Mouse (Mus musculus): ENCODE results near the gene Grap. TPM values are rescaled to one million over a fixed set of nuclear protein-coding genes. Genes with fewer than 3 reads are reported as not detected.

Gene Grap
- polyA plus RNA-seq, 1 experiment from 2014 or later, result 11.8 TPM

GRCm38 (mm10) chr11:61667782-61668181 is 14.7 kb downstream of the Grap start:
- 83% methylated on average over 5 of the region's 5 CpGs for WGBS
- H3K27ac ChIP-seq, result no peak overlapping the region
- peaks cover 24% of the 10 kb centered on the region for H3K4me1 ChIP-seq
- peaks cover 38% of the 10 kb centered on the region for H3K27me3 ChIP-seq (ENCODE audit: insufficient read depth, poor library complexity, severe bottlenecking)
- H3K9me3 ChIP-seq, result no peaks in the 10 kb centered on the region
- no peak for DNase-seq (ENCODE audit: low spot score)
- H3K36me3 ChIP-seq, result no peaks in the 10 kb centered on the region
- H3K4me3 ChIP-seq, result no peak overlapping the region

- Histone ChIP-seq H3K27me3 (ENCODE audit: insufficient read depth, poor library complexity, severe bottlenecking) (peaks cover 54% of the 10 kb centered on the region), H3K36me3 (no peaks in the 10 kb centered on the region)
- no peak for DNase-seq (ENCODE audit: low spot score)
These were observed 16.7 kb downstream of the Grap start for GRCm38 (mm10) chr11:61669492-61670490.

GRCm38 (mm10) chr11:61671781-61672383 is 18.8 kb downstream of the Grap start:
- 39% methylated on average over 19 of the region's 19 CpGs for WGBS
- Histone ChIP-seq H3K4me3 (peak overlapping the region; percentile 4; the same call in 1 of the 2 replicates), H3K9me3 (no peaks in the 10 kb centered on the region), H3K27ac (peak overlapping the region; percentile 32; the same call in 1 of the 2 replicates), H3K27me3 (ENCODE audit: insufficient read depth, poor library complexity, severe bottlenecking) (peaks cover 62% of the 10 kb centered on the region), H3K36me3 (no peaks in the 10 kb centered on the region), H3K4me1 (peaks cover 43% of the 10 kb centered on the region)
- no peak for DNase-seq (ENCODE audit: low spot score)

More at GRCm38 (mm10) chr11:61669492-61670490, 16.7 kb downstream of the Grap start:
- Histone ChIP-seq H3K4me3 (no peak overlapping the region), H3K4me1 (peaks cover 33% of the 10 kb centered on the region), H3K27ac (0 out of 2 replicates have a peak overlapping the region, but pooled peaks have one; percentile 13), H3K9me3 (no peaks in the 10 kb centered on the region)
- 55% methylated on average over 14 of the region's 14 CpGs for WGBS

- no peaks in the 10 kb centered on the region for H3K9me3 ChIP-seq
- DNase-seq (ENCODE audit: low spot score), result no peak
- peaks cover 63% of the 10 kb centered on the region for H3K27me3 ChIP-seq (ENCODE audit: insufficient read depth, poor library complexity, severe bottlenecking)
- H3K4me1 ChIP-seq, result peaks cover 43% of the 10 kb centered on the region
- no peak overlapping the region for H3K4me3 ChIP-seq
- no peaks in the 10 kb centered on the region for H3K36me3 ChIP-seq
- WGBS, result 33% methylated on average over 8 of the region's 8 CpGs
- no peak overlapping the region for H3K27ac ChIP-seq
These were observed 20.6 kb downstream of the Grap start for GRCm38 (mm10) chr11:61673686-61674085.

GRCm38 (mm10) chr11:61674151-61674838 is 21.2 kb downstream of the Grap start:
- Histone ChIP-seq H3K4me1 (peaks cover 43% of the 10 kb centered on the region), H3K36me3 (no peaks in the 10 kb centered on the region), H3K9me3 (no peaks in the 10 kb centered on the region), H3K27me3 (ENCODE audit: insufficient read depth, poor library complexity, severe bottlenecking) (peaks cover 69% of the 10 kb centered on the region), H3K27ac (peak overlapping the region; percentile 24; the same call in 1 of the 2 replicates), H3K4me3 (no peak overlapping the region; the same call in 1 of the 2 replicates)
- no peak for DNase-seq (ENCODE audit: low spot score)
- WGBS, result 30% methylated on average over 19 of the region's 19 CpGs

GRCm38 (mm10) chr11:61674839-61675159 is 21.7 kb downstream of the Grap start:
- DNase-seq (ENCODE audit: low spot score), result peak; percentile 85
- H3K27me3 ChIP-seq (ENCODE audit: insufficient read depth, poor library complexity, severe bottlenecking), result peaks cover 66% of the 10 kb centered on the region
- H3K4me1 ChIP-seq, result peaks cover 38% of the 10 kb centered on the region

GRCm38 (mm10) chr11:61675332-61675731 is 22.3 kb downstream of the Grap start:
- no peaks in the 10 kb centered on the region for H3K9me3 ChIP-seq
- H3K4me3 ChIP-seq, result no peak overlapping the region
- no peak for DNase-seq (ENCODE audit: low spot score)
- H3K4me1 ChIP-seq, result peaks cover 37% of the 10 kb centered on the region
- H3K36me3 ChIP-seq, result no peaks in the 10 kb centered on the region
- peaks cover 63% of the 10 kb centered on the region for H3K27me3 ChIP-seq (ENCODE audit: insufficient read depth, poor library complexity, severe bottlenecking)
- WGBS, result 42% methylated on average over 2 of the region's 2 CpGs
- peak overlapping the region; percentile 52; the same call in 1 of the 2 replicates for H3K27ac ChIP-seq

More at GRCm38 (mm10) chr11:61674839-61675159, 21.7 kb downstream of the Grap start:
- Histone ChIP-seq H3K9me3 (no peaks in the 10 kb centered on the region), H3K27ac (peak overlapping the region; percentile 52; the same call in 1 of the 2 replicates), H3K36me3 (no peaks in the 10 kb centered on the region), H3K4me3 (no peak overlapping the region; the same call in 1 of the 2 replicates)
- 5% methylated on average over 8 of the region's 8 CpGs for WGBS

GRCm38 (mm10) chr11:61676216-61676854 is 23.3 kb downstream of the Grap start:
- H3K27me3 ChIP-seq (ENCODE audit: insufficient read depth, poor library complexity, severe bottlenecking), result peaks cover 56% of the 10 kb centered on the region
- H3K4me3 ChIP-seq, result no peak overlapping the region
- peak overlapping the region; percentile 5; the same call in 1 of the 2 replicates for H3K27ac ChIP-seq
- no peaks in the 10 kb centered on the region for H3K9me3 ChIP-seq
- DNase-seq (ENCODE audit: low spot score), result no peak
- WGBS, result 72% methylated on average over 7 of the region's 7 CpGs
- peaks cover 36% of the 10 kb centered on the region for H3K4me1 ChIP-seq
- no peaks in the 10 kb centered on the region for H3K36me3 ChIP-seq

GRCm38 (mm10) chr11:61677709-61678108 is 24.6 kb downstream of the Grap start:
- 79% methylated on average over 4 of the region's 4 CpGs for WGBS
- no peak overlapping the region for H3K27ac ChIP-seq
- DNase-seq (ENCODE audit: low spot score), result no peak
- H3K9me3 ChIP-seq, result no peaks in the 10 kb centered on the region
- peaks cover 46% of the 10 kb centered on the region for H3K27me3 ChIP-seq (ENCODE audit: insufficient read depth, poor library complexity, severe bottlenecking)
- H3K36me3 ChIP-seq, result no peaks in the 10 kb centered on the region
- H3K4me1 ChIP-seq, result peaks cover 26% of the 10 kb centered on the region
- H3K4me3 ChIP-seq, result no peak overlapping the region

GRCm38 (mm10) chr11:61679091-61679866 is 26.2 kb downstream of the Grap start:
- Histone ChIP-seq H3K27ac (no peak overlapping the region), H3K4me1 (peaks cover 32% of the 10 kb centered on the region), H3K4me3 (no peak overlapping the region), H3K36me3 (no peaks in the 10 kb centered on the region), H3K9me3 (no peaks in the 10 kb centered on the region), H3K27me3 (ENCODE audit: insufficient read depth, poor library complexity, severe bottlenecking) (peaks cover 46% of the 10 kb centered on the region)
- 73% methylated on average over 4 of the region's 4 CpGs for WGBS
- no peak for DNase-seq (ENCODE audit: low spot score)

GRCm38 (mm10) chr11:61683907-61684731 is 31.1 kb downstream of the Grap start, which contains the start of gene Fam83g:
Fam83g (plus strand) TSS chr11:61684091.
- peak; percentile 91 for DNase-seq (ENCODE audit: low spot score)
- WGBS, result under 1% methylated on average over 76 of the region's 76 CpGs
- Histone ChIP-seq H3K27me3 (ENCODE audit: insufficient read depth, poor library complexity, severe bottlenecking) (peaks cover 34% of the 10 kb centered on the region), H3K4me1 (peaks cover 58% of the 10 kb centered on the region), H3K9me3 (no peaks in the 10 kb centered on the region), H3K4me3 (peak within 1 kb of the TSS; percentile 65), H3K36me3 (no peaks in the 10 kb centered on the region), H3K27ac (peak within 1 kb of the TSS; percentile 78)

Data from heart, embryonic 10.5 days (tissue).